Mouse (Mus musculus) c-Kit-positive CD71-negative TER-119-negative erythroid progenitor cells, embryonic 14.5 days (primary cell): ENCODE data around the gene Mrps12.
"Not testable (repeated sequence)": the region's sequence is repeated elsewhere in the genome, so short reads cannot be mapped to it uniquely, and the experiment has no call there.

Experiments
- DNase-seq: peaks from one replicate; pipeline ENCODE4 v3.0.0-alpha.2; 2013; ENCODE audit warnings: low read depth

Gene Mrps12

GRCm38 (mm10) chr7:28709454-28709853 is 32.2 kb downstream of the Mrps12 start:
- DNase-seq = no peak

GRCm38 (mm10) chr7:28702601-28703143 is 38.9 kb downstream of the Mrps12 start:
- no peak for DNase-seq

GRCm38 (mm10) chr7:28701306-28701705 is 40.3 kb downstream of the Mrps12 start:
- DNase-seq = not testable (repeated sequence)

- DNase-seq = no peak
Observed at GRCm38 (mm10) chr7:28700269-28700668, 41.4 kb downstream of the Mrps12 start.

GRCm38 (mm10) chr7:28697277-28697676 is 44.3 kb downstream of the Mrps12 start:
- DNase-seq = no peak

GRCm38 (mm10) chr7:28694966-28695511 is 46.6 kb downstream of the Mrps12 start:
- DNase-seq = no peak

- DNase-seq = no peak
Observed at GRCm38 (mm10) chr7:28694423-28694822, 47.2 kb downstream of the Mrps12 start.

GRCm38 (mm10) chr7:28693321-28693966 is 48.2 kb downstream of the Mrps12 start:
- DNase-seq = peak; percentile 59

- no peak for DNase-seq
Observed at GRCm38 (mm10) chr7:28692545-28693320, 48.9 kb downstream of the Mrps12 start, which contains the start of gene Fbxo27. Gene Fbxo27, plus strand, starts transcription at chr7:28692849.

- DNase-seq = no peak
Observed at GRCm38 (mm10) chr7:28691075-28691474, 50.5 kb downstream of the Mrps12 start.
